Mouse (Mus musculus) small intestine, adult 2 months (tissue): Measurements from ENCODE around the gene Cpe. TPM values are rescaled to one million over a fixed set of nuclear protein-coding genes. Genes with fewer than 3 reads are reported as not detected.
"Not testable (repeated sequence)": the region's sequence is repeated elsewhere in the genome, so short reads cannot be mapped to it uniquely, and the experiment has no call there.

Experiments used
- H3K27ac ChIP-seq: fragments of 200-500 bp; 2 replicates; pipeline ENCODE4 v1.5.1; 2012; ENCODE audit warnings: low read depth, low read length, control low read depth, inconsistent platforms; ENCODE audit not compliant: insufficient read depth
- H3K27me3 ChIP-seq: fragments of 200-500 bp; 2 replicates; pipeline ENCODE4 v1.6.1; 2012; ENCODE audit warnings: mild to moderate bottlenecking, moderate library complexity, low read length, inconsistent platforms; ENCODE audit not compliant: control insufficient read depth, insufficient read depth
- H3K36me3 ChIP-seq: fragments of 200-500 bp; 2 replicates; pipeline ENCODE4 v1.6.1; 2012; ENCODE audit warnings: mild to moderate bottlenecking, low read length, control low read depth, inconsistent platforms; ENCODE audit not compliant: control insufficient read depth, insufficient read depth
- H3K4me1 ChIP-seq: fragments of 200-500 bp; 2 replicates; pipeline ENCODE4 v1.6.1; 2012; ENCODE audit warnings: low read length, inconsistent platforms, mixed read lengths; ENCODE audit not compliant: control insufficient read depth, insufficient read depth, insufficient read length
- H3K4me3 ChIP-seq: fragments of 200-500 bp; 2 replicates; pipeline ENCODE4 v1.5.1; 2012; ENCODE audit warnings: low read depth, mild to moderate bottlenecking, control low read depth, inconsistent platforms, low read length, moderate library complexity
- CTCF ChIP-seq: fragments of 200-500 bp; IDR thresholded peaks from 2 replicates; pipeline ENCODE4 v1.5.1; 2012; ENCODE audit warnings: low read depth, mild to moderate bottlenecking, control low read depth, inconsistent platforms, low read length, moderate library complexity, mixed read lengths; ENCODE audit not compliant: insufficient replicate concordance, insufficient read length; ENCODE audit errors: extremely low read depth
- POLR2A ChIP-seq: fragments of 200-500 bp; IDR thresholded peaks from 2 replicates; pipeline ENCODE4 v1.6.1; 2012; ENCODE audit warnings: low read depth, mild to moderate bottlenecking, control low read depth, inconsistent platforms, low read length, moderate library complexity
- WGBS: fragments of 180-500 bp; shearing (Covaris S2); methylation state at CpG from one replicate; pipeline ENCODE4 v1.1.7; 2018; 5-methylcytosine and 5-hydroxymethylcytosine counted together
- polyA plus RNA-seq: library from polyadenylated mRNA; depleted of rRNA; stranded (reverse); fragments of >200 nt; gene quantifications from 2 replicates; pipeline ENCODE4 v1.2.3, GENCODE M21; 2012

The Cpe gene
- polyA plus RNA-seq, 1 experiment = 24.5 TPM

- no peak for TF ChIP-seq CTCF
- no peak for TF ChIP-seq POLR2A
- WGBS = 83% methylated on average over 3 of the region's 3 CpGs
Observed at GRCm38 (mm10) chr8:64682501-64682900, 10.4 kb downstream of the Cpe start.

GRCm38 (mm10) chr8:64676381-64676780, 16.5 kb downstream of the Cpe start:
- TF ChIP-seq CTCF (no peak), POLR2A (no peak)
- Histone ChIP-seq H3K4me1 (no peaks in the 10 kb centered on the region), H3K27ac (no peak overlapping the region), H3K27me3 (no peaks in the 10 kb centered on the region; the same call in 1 of the 2 replicates), H3K4me3 (no peak overlapping the region), H3K36me3 (no peaks in the 10 kb centered on the region)
- 82% methylated on average over 2 of the region's 2 CpGs for WGBS

More at GRCm38 (mm10) chr8:64682501-64682900, 10.4 kb downstream of the Cpe start:
- no peak overlapping the region for H3K27ac ChIP-seq
- H3K4me1 ChIP-seq = no peaks in the 10 kb centered on the region
- no peaks in the 10 kb centered on the region for H3K27me3 ChIP-seq
- H3K4me3 ChIP-seq = no peak overlapping the region
- no peaks in the 10 kb centered on the region for H3K36me3 ChIP-seq

- no peak overlapping the region for H3K27ac ChIP-seq
- WGBS = 63% methylated on average over 8 of the region's 8 CpGs
Observed at GRCm38 (mm10) chr8:64674951-64675585, 17.8 kb downstream of the Cpe start.

GRCm38 (mm10) chr8:64672920-64673319, 19.9 kb downstream of the Cpe start:
- Histone ChIP-seq H3K27me3 (no peaks in the 10 kb centered on the region; the same call in 1 of the 2 replicates), H3K36me3 (no peaks in the 10 kb centered on the region), H3K4me1 (no peaks in the 10 kb centered on the region), H3K4me3 (no peak overlapping the region), H3K27ac (no peak overlapping the region)
- 80% methylated on average over 2 of the region's 2 CpGs for WGBS
- no peak for TF ChIP-seq CTCF
- no peak for TF ChIP-seq POLR2A

More at GRCm38 (mm10) chr8:64674951-64675585, 17.8 kb downstream of the Cpe start:
- H3K4me1 ChIP-seq = no peaks in the 10 kb centered on the region
- no peaks in the 10 kb centered on the region; the same call in 1 of the 2 replicates for H3K27me3 ChIP-seq
- no peak for TF ChIP-seq CTCF
- TF ChIP-seq POLR2A = no peak
- H3K36me3 ChIP-seq = no peaks in the 10 kb centered on the region
- no peak overlapping the region for H3K4me3 ChIP-seq

GRCm38 (mm10) chr8:64671937-64672336, 20.9 kb downstream of the Cpe start:
- H3K4me3 ChIP-seq = no peak overlapping the region
- no peaks in the 10 kb centered on the region; the same call in 1 of the 2 replicates for H3K27me3 ChIP-seq
- TF ChIP-seq CTCF = no peak
- TF ChIP-seq POLR2A = no peak
- no peak overlapping the region for H3K27ac ChIP-seq
- no peaks in the 10 kb centered on the region for H3K36me3 ChIP-seq
- H3K4me1 ChIP-seq = no peaks in the 10 kb centered on the region
- whole genome bisulfite sequencing = 12% methylated on average over 1 of the region's 1 CpGs

GRCm38 (mm10) chr8:64666305-64666704, 26.5 kb downstream of the Cpe start:
- H3K4me1 ChIP-seq, H3K36me3 ChIP-seq, H3K27me3 ChIP-seq, H3K27ac ChIP-seq, H3K4me3 ChIP-seq: not testable (repeated sequence)
- 54% methylated on average over 13 of the region's 13 CpGs for WGBS

GRCm38 (mm10) chr8:64665563-64665962, 27.3 kb downstream of the Cpe start:
- 53% methylated on average over 3 of the region's 3 CpGs for WGBS
- no peak overlapping the region for H3K27ac ChIP-seq
- H3K4me1 ChIP-seq = no peaks in the 10 kb centered on the region
- H3K4me3 ChIP-seq = no peak overlapping the region
- no peaks in the 10 kb centered on the region for H3K36me3 ChIP-seq
- H3K27me3 ChIP-seq = no peaks in the 10 kb centered on the region
- TF ChIP-seq POLR2A (no peak), CTCF (no peak)

GRCm38 (mm10) chr8:64664811-64665210, 28.0 kb downstream of the Cpe start:
- TF ChIP-seq POLR2A (no peak), CTCF (no peak)
- no peak overlapping the region for H3K27ac ChIP-seq
- H3K27me3 ChIP-seq = no peaks in the 10 kb centered on the region
- H3K4me1 ChIP-seq = no peaks in the 10 kb centered on the region
- H3K4me3 ChIP-seq = no peak overlapping the region
- 52% methylated on average over 3 of the region's 3 CpGs for WGBS
- no peaks in the 10 kb centered on the region for H3K36me3 ChIP-seq
